Mouse (Mus musculus) liver, embryonic 13.5 days (tissue): ENCODE measurements around the gene Ranbp9. TPM values are rescaled to one million over a fixed set of nuclear protein-coding genes. Genes with fewer than 3 reads are reported as not detected.
"Not testable (repeated sequence)": the region's sequence is repeated elsewhere in the genome, so short reads cannot be mapped to it uniquely, and the experiment has no call there.

ENCODE experiments used
- ATAC-seq: fragments of 200-750 bp; cut with Nextera tagmentation; 2 replicates; pipeline ENCODE4 v1.8.0; 2017; ENCODE audit warnings: low read depth, mild to moderate bottlenecking, moderate number of reproducible peaks, moderate library complexity
- DNase-seq: peaks from one replicate; pipeline ENCODE4 v3.0.0; 2022
- H3K27ac ChIP-seq: fragments of 300-500 bp; sonication (generic); 2 replicates; pipeline ENCODE4 v1.5.1; 2015; ENCODE audit warnings: moderate library complexity, mild to moderate bottlenecking, inconsistent platforms
- H3K27me3 ChIP-seq: fragments of 300-500 bp; sonication (generic); 2 replicates; pipeline ENCODE4 v1.6.1; 2015; ENCODE audit warnings: mild to moderate bottlenecking, inconsistent platforms
- H3K36me3 ChIP-seq: fragments of 300-500 bp; sonication (generic); 2 replicates; pipeline ENCODE4 v1.6.1; 2015; ENCODE audit warnings: mild to moderate bottlenecking, inconsistent platforms
- H3K4me1 ChIP-seq: fragments of 300-500 bp; sonication (generic); replicated peaks from 2 replicates; pipeline ENCODE4 v1.6.1; 2015; ENCODE audit warnings: inconsistent platforms
- H3K4me2 ChIP-seq: fragments of 300-500 bp; sonication (generic); 2 replicates; pipeline ENCODE4 v1.6.1; 2015; ENCODE audit warnings: inconsistent platforms, mild to moderate bottlenecking, moderate library complexity
- H3K4me3 ChIP-seq: fragments of 300-500 bp; sonication (generic); replicated peaks from 2 replicates; pipeline ENCODE4 v1.5.1; 2015; ENCODE audit warnings: mild to moderate bottlenecking, inconsistent platforms
- H3K9ac ChIP-seq: fragments of 300-500 bp; sonication (generic); 2 replicates; pipeline ENCODE4 v1.6.1; 2015; ENCODE audit warnings: mild to moderate bottlenecking, inconsistent platforms
- H3K9me3 ChIP-seq: fragments of 300-500 bp; sonication (generic); replicated peaks from 2 replicates; pipeline ENCODE4 v1.6.1; 2016; ENCODE audit warnings: inconsistent platforms
- WGBS: fragments of 180-500 bp; shearing (Covaris S2); methylation state at CpG from one replicate; pipeline ENCODE4 v1.1.7; 2015; ENCODE audit not compliant: insufficient replicate concordance; 5-methylcytosine and 5-hydroxymethylcytosine counted together
- polyA plus RNA-seq: library from polyadenylated mRNA; unstranded; fragments of >200 nt; fragmentation: Nextera tagmentation; extraction: Ambion mirVana; gene quantifications from 2 replicates; pipeline ENCODE4 v1.2.1, GENCODE M21; 2015

The Ranbp9 gene
- polyA plus RNA-seq, 1 experiment from 2014 or later, result 3.4 TPM

GRCm38 (mm10) chr13:43477098-43477697 lies 3.9 kb downstream of the Ranbp9 start:
- no peak overlapping the region for H3K4me2 ChIP-seq
- ATAC-seq, result no peak
- no peak overlapping the region for H3K27ac ChIP-seq
- peaks cover 71% of the 10 kb centered on the region for H3K4me1 ChIP-seq
- H3K4me3 ChIP-seq, result no peak overlapping the region
- DNase-seq, result no peak
- H3K9ac ChIP-seq, result no peak overlapping the region
- 75% methylated on average over 3 of the region's 3 CpGs for WGBS
- no peaks in the 10 kb centered on the region for H3K36me3 ChIP-seq
- no peaks in the 10 kb centered on the region for H3K27me3 ChIP-seq
- H3K9me3 ChIP-seq, result no peaks in the 10 kb centered on the region

GRCm38 (mm10) chr13:43476226-43476625 lies 4.9 kb downstream of the Ranbp9 start:
- Histone ChIP-seq H3K27ac (no peak overlapping the region), H3K9me3 (no peaks in the 10 kb centered on the region), H3K9ac (no peak overlapping the region), H3K4me3 (no peak overlapping the region), H3K4me1 (peaks cover 64% of the 10 kb centered on the region), H3K36me3 (no peaks in the 10 kb centered on the region), H3K4me2 (no peak overlapping the region), H3K27me3 (no peaks in the 10 kb centered on the region)
- WGBS, result 61% methylated on average over 7 of the region's 7 CpGs
- ATAC-seq (no peak), DNase-seq (no peak)

DNA sequence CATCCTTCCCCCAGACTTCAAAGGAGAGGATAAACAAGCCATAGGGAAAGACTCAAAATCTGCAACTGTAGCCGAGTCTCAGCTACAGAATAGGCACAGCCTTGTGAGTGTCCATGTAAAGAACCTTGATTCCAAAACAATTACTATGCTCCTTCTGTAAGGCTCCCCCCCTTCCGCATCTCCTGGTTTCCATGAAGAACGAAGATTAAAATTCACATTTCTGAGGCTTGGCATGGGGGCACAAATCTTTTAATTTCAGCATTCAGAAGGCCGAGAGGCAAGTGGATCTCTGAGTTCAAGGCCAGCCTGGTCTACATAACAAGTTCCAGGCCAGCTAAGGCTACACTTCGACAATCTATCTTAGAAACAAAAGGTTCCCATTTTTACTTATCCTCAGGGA lies 6.4 kb downstream of the Ranbp9 start:
- no peak for ATAC-seq
- no peak for DNase-seq
- Histone ChIP-seq H3K4me1 (peaks cover 61% of the 10 kb centered on the region), H3K27ac (no peak overlapping the region), H3K36me3 (no peaks in the 10 kb centered on the region), H3K4me2 (no peak overlapping the region), H3K9me3 (no peaks in the 10 kb centered on the region), H3K9ac (peak overlapping the region; percentile 26; the same call in 1 of the 2 replicates), H3K27me3 (no peaks in the 10 kb centered on the region), H3K4me3 (no peak overlapping the region)
- WGBS, result 78% methylated on average over 5 of the region's 5 CpGs

GRCm38 (mm10) chr13:43471861-43472260 lies 9.2 kb downstream of the Ranbp9 start:
- WGBS, result 64% methylated on average over 1 of the region's 1 CpGs
- not testable (repeated sequence) for H3K4me2 ChIP-seq, H3K9ac ChIP-seq, DNase-seq, H3K4me3 ChIP-seq, H3K9me3 ChIP-seq, H3K36me3 ChIP-seq, H3K27me3 ChIP-seq, H3K27ac ChIP-seq, ATAC-seq
- peaks cover 42% of the 10 kb centered on the region for H3K4me1 ChIP-seq

DNA sequence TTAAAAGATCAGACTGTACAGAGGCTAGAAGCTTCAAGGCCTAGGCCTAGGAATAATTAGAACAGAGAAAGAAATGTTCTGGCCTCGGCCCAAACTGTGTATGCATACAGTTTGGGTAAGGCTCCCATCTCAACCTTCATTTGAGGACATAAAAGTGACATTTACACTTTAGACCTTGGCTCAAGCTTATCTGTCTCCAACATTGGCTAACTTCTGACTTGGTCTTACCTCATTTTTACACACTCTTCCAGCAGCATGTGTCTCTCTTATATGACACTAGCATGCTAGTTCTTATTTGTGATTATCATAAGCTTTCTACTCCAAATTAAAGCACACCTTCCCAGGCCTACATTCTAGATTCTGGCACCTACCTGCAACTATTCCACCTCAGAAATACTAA lies 11.5 kb downstream of the Ranbp9 start:
- 69% methylated on average over 1 of the region's 1 CpGs for WGBS
- ATAC-seq, result no peak
- DNase-seq, result no peak

DNA sequence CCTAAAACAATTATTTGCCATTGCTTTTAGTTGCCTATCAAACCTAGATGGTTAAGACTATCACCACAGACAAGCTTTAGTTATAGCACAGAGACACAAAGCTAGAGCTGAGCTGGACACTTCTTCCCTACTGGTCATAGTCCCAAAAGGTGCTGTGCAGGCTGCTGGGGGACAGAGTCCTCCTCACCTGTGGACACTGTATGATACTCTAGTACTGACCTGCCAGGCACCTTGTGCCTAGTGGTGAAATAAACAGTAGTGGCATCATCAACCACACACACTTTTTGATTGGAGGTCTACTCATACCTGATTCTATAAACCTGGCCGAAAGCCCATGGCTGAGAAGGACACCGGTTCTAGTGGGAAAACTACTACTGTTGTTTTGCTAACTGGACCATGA lies 16.5 kb downstream of the Ranbp9 start:
- ATAC-seq (no peak), DNase-seq (no peak)
- Histone ChIP-seq H3K4me3 (no peak overlapping the region), H3K4me2 (no peak overlapping the region), H3K36me3 (no peaks in the 10 kb centered on the region), H3K9me3 (no peaks in the 10 kb centered on the region), H3K27me3 (no peaks in the 10 kb centered on the region), H3K27ac (no peak overlapping the region), H3K4me1 (peaks cover 27% of the 10 kb centered on the region), H3K9ac (no peak overlapping the region)
- WGBS, result 91% methylated on average over 2 of the region's 2 CpGs

More for the DNA sequence above, 11.5 kb downstream of the Ranbp9 start:
- Histone ChIP-seq H3K9ac (no peak overlapping the region), H3K36me3 (no peaks in the 10 kb centered on the region), H3K27ac (no peak overlapping the region), H3K4me1 (peaks cover 37% of the 10 kb centered on the region), H3K27me3 (no peaks in the 10 kb centered on the region), H3K4me2 (no peak overlapping the region), H3K4me3 (no peak overlapping the region), H3K9me3 (no peaks in the 10 kb centered on the region)

DNA sequence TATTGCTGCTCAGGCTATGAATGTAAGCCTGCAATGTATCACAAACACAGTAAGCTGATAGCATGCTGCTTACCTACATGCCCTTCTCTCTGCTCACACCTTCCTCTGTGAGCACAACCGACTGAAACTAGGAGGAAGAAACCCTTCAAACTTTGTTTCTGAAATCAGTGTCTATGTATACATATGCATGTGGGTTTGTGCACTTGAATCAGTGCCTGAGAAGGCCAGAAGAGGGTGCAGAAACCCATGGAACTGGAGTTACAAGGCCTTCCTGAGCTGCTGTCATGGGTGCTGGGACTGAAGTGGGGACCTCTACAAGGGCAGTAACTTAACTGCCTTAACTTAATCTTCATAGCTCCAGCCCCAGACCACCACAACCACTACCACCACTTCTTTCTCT lies 23.9 kb downstream of the Ranbp9 start:
- no peaks in the 10 kb centered on the region for H3K9me3 ChIP-seq
- no peak for DNase-seq
- peaks cover 42% of the 10 kb centered on the region for H3K4me1 ChIP-seq
- no peak overlapping the region for H3K4me3 ChIP-seq
- no peaks in the 10 kb centered on the region for H3K27me3 ChIP-seq
- no peaks in the 10 kb centered on the region for H3K36me3 ChIP-seq
- no peak for ATAC-seq
- no peak overlapping the region for H3K9ac ChIP-seq
- H3K27ac ChIP-seq, result no peak overlapping the region
- 33% methylated on average over 1 of the region's 1 CpGs for WGBS
- H3K4me2 ChIP-seq, result no peak overlapping the region

- whole genome bisulfite sequencing, result 51% methylated on average over 7 of the region's 7 CpGs
- DNase-seq, result no peak
Measured at GRCm38 (mm10) chr13:43454431-43454830, 26.7 kb downstream of the Ranbp9 start.

GRCm38 (mm10) chr13:43452843-43453605 lies 28.1 kb downstream of the Ranbp9 start:
- 25% methylated on average over 7 of the region's 7 CpGs for WGBS
- DNase-seq (no peak), ATAC-seq (no peak)
- Histone ChIP-seq H3K4me3 (no peak overlapping the region), H3K36me3 (no peaks in the 10 kb centered on the region), H3K27ac (no peak overlapping the region), H3K27me3 (no peaks in the 10 kb centered on the region), H3K9ac (0 out of 2 replicates have a peak overlapping the region, but pooled peaks have one; percentile 22), H3K4me2 (peak overlapping the region; percentile 6; the same call in 1 of the 2 replicates), H3K9me3 (no peaks in the 10 kb centered on the region), H3K4me1 (peaks cover 48% of the 10 kb centered on the region)

More at GRCm38 (mm10) chr13:43454431-43454830, 26.7 kb downstream of the Ranbp9 start:
- H3K4me1 ChIP-seq, result peaks cover 48% of the 10 kb centered on the region
- no peak overlapping the region for H3K4me3 ChIP-seq
- H3K4me2 ChIP-seq, result no peak overlapping the region
- H3K27me3 ChIP-seq, result no peaks in the 10 kb centered on the region
- H3K27ac ChIP-seq, result no peak overlapping the region
- no peak for ATAC-seq
- H3K36me3 ChIP-seq, result no peaks in the 10 kb centered on the region
- no peaks in the 10 kb centered on the region for H3K9me3 ChIP-seq
- H3K9ac ChIP-seq, result no peak overlapping the region

GRCm38 (mm10) chr13:43452177-43452576 lies 28.9 kb downstream of the Ranbp9 start:
- WGBS, result 71% methylated on average over 2 of the region's 2 CpGs
- Histone ChIP-seq H3K27me3 (no peaks in the 10 kb centered on the region), H3K27ac (no peak overlapping the region), H3K4me1 (peaks cover 44% of the 10 kb centered on the region), H3K4me2 (no peak overlapping the region), H3K9ac (no peak overlapping the region), H3K36me3 (no peaks in the 10 kb centered on the region), H3K4me3 (no peak overlapping the region), H3K9me3 (no peaks in the 10 kb centered on the region)
- DNase-seq, result no peak
- ATAC-seq, result no peak

GRCm38 (mm10) chr13:43450686-43451085 lies 30.4 kb downstream of the Ranbp9 start:
- Histone ChIP-seq H3K27me3 (no peaks in the 10 kb centered on the region), H3K4me3 (no peak overlapping the region), H3K9ac (no peak overlapping the region), H3K4me1 (peaks cover 34% of the 10 kb centered on the region), H3K27ac (no peak overlapping the region), H3K9me3 (no peaks in the 10 kb centered on the region), H3K4me2 (no peak overlapping the region), H3K36me3 (no peaks in the 10 kb centered on the region)
- ATAC-seq, result no peak
- DNase-seq, result no peak
- WGBS, result 69% methylated on average over 3 of the region's 3 CpGs

GRCm38 (mm10) chr13:43447721-43448120 lies 33.4 kb downstream of the Ranbp9 start:
- H3K9ac ChIP-seq, result no peak overlapping the region

More at GRCm38 (mm10) chr13:43447721-43448120, 33.4 kb downstream of the Ranbp9 start:
- Histone ChIP-seq H3K36me3 (no peaks in the 10 kb centered on the region), H3K9me3 (no peaks in the 10 kb centered on the region), H3K4me3 (no peak overlapping the region), H3K27ac (no peak overlapping the region), H3K4me2 (no peak overlapping the region), H3K27me3 (no peaks in the 10 kb centered on the region), H3K4me1 (peaks cover 15% of the 10 kb centered on the region)
- WGBS, result 58% methylated on average over 3 of the region's 3 CpGs
- no peak for ATAC-seq
- DNase-seq, result no peak
